Mouse (Mus musculus) left cerebral cortex, adult 9 months (tissue): ENCODE data around the gene BC049715.

Experiments
- DNase-seq, 2 experiments: peaks; one replicate each; pipeline ENCODE4 v3.0.0; 2022; ENCODE audit warnings: low spot score in 2 of 2

BC049715 gene

DNA sequence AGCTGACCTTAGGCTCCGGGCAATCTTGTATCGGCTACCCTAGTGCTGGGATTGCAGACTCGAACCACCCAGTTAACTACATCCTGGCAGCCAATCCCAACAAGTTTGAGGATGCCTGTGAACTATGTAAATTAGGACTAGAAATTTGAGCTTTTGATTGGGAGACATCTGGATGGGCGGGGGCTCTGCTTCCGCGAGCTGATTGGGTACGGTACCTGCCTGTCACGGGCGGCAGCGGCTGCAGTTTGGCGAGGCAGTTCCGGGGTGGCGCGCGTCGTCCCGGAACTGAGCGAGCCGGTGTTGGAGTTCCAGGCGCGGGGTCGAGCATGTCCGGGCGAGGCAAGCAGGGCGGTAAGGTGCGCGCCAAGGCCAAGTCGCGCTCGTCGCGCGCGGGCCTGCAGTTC is 19.4 kb upstream of the BC049715 start, which contains the start of gene H2afj:
H2afj (plus strand) TSS at position 231 of the 404 bp plus-strand sequence.
- peak; percentile 95 to 99 for DNase-seq

DNA sequence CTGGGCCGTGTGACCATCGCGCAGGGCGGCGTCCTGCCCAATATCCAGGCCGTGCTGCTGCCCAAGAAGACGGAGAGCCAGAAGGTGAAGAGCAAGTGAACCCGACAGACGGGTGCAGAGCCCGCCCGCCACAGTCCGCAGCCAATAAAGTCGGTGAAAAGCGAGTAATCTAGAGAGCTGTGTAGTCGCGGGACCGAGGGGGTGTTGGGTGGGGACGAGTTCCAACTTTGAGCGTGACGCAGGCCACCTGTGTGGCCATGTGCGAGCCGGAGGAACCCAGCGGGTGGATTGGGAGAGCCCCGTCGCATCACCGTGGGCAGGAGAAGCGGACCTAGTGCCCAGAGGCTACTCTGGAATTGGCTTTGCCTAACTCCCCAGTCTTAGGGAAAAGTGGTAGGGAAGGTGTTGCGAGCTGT is 18.8 kb upstream of the BC049715 start:
- DNase-seq, result peak in 1 of 2 experiments; percentile 59

DNA sequence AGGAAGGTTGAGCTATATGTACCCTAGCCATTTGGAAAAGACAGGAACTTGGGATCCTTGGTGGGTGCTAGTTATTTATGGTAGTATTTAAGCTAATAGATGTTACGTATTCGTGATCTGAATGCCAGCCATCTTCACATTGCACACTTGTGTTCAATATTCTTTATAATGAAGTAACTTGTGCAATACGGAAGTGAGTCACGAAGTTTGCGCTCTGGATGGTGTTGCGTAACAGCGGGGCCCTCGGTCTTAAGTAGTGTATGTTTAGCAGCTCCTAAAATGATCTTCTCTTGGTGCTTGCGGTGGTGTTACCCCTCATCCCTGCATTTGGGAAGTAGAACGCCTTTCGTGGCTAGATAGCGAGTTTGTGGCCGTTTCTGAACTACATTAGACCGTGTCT is 18.3 kb upstream of the BC049715 start:
- no peak for DNase-seq

DNA sequence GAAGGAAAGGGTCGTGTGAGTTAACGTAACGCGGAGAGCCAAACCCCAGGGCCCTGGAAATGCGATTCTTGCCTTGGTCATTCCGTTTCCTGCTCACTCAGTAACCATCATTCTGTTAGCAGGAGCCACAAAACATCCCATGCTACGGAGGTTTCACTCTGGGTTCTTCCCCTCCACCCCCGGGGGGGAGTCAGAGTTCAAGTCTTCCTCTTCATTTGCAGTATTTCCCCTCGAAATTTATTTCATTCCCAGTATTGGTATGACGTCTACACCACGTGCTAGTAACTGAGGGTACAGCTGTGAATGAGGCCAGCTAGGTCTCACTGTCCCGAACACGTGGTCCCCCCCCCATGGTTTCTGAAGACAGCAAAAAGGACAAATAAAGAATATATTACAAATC is 17.8 kb upstream of the BC049715 start:
- no peak for DNase-seq

DNA sequence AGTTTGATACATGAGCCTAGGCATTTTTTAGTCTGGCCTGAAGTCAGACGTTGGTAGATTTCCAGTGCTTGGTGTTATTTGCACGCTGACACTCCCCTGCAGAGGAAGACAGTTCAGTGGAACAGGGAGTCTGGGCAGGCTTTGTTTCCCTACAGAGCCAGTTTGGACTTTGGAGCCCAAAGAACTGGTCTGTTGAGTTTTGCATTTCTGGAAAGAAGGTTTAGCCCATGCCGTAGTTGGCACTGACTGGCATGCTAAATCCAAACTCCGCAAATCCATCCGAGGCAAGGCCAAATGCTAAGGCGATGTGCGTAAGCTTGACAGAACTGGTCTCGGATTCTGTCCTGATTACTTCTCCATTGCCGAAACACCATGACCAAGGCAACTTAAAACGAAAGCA is 16.2 kb upstream of the BC049715 start:
- DNase-seq, result no peak

DNA sequence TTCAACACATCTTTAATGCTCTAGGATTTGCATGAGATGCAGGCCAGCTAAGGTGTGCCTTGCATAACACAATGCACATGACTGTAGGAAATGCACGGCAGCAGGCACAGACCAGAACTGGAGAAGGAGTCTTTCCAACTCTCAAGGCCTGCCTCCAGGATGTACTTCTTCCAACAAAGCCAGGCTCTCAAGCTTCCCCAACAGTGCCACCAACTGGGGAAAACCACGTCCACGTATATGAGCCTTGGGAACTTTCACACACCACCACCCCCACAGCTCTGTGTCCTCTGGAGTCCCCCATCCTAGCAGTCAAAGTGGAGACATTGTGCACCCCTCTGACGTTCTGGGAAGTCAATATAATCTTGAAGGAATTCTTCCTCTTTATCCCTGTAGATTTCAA is 14.3 kb upstream of the BC049715 start:
- no peak for DNase-seq

DNA sequence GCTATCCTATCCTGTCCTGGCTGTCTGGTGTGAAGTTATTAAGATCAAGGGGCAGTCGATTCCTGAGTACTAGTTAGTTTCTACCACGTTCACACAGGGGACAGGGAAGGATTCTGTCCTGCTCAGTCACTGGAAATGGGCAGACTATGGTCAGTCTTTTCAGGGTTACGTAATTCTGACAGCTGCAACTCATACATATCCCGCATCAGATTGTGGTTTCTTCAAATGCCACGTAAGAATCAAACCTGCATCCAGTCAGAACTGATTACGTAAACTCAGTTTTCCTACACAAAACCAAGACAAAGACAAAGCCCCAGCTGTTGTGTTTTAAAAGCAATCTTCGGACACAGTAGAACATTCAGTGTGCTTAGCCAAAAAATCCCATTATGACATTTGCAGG is 12.0 kb upstream of the BC049715 start:
- DNase-seq, result no peak

DNA sequence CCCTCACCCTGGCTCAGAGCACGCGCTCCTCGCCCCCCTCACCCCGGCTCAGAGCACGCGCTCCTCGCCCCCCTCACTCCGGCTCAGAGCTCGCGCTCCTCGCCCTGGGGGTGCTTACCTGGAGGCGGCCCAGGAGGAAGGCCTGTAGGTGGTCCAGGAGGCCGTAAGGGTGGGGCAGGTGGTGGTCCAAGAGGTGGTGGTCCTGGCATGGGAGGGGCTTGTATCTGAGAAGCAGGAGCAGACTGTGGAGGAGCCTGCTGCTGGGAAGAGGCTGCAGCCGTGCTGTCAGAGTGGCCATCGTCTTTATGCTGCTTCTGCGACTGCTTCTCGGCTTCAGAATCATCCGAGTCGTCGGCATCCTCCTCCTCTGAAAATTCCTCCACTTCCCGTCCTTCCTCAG is 10.6 kb upstream of the BC049715 start:
- no peak for DNase-seq

DNA sequence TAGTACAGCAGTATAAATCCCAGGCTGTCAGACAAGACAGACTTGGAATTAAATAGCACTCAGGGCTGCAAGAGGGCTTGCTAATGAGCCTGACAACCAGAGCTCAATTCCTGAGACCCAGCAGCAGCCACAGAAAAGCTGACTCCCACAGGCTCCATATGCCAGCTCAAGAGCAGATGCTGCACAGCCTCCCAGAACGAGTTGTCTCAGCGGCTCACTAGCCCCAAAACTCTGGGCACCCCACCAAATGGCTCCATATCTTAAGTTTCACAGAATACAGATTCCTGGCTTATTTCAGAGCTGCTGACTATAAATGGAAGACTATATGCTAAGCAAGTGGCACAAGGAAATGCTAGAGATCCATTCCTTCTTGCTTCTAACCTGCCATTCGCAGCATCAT is 9.9 kb upstream of the BC049715 start:
- peak; percentile 79 to 92 for DNase-seq

DNA sequence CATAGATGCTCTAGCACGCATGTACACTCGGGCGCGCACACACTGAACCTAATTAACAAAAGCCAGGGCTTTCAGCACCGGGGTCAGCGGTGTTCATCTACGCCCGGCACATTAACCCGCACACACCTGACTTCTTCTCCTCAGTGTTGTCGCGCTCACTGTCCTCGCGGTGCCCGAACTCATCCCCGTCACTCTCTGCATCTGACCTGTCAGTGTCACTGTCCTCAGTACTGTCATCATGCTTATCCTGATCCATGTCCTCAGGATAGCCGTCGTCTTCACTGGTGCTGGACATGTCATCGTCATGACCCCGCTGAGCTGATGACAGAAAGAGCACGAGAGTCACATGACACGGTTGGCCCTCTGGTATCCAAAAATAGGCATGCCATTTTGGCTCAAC is 7.0 kb upstream of the BC049715 start:
- no peak for DNase-seq

DNA sequence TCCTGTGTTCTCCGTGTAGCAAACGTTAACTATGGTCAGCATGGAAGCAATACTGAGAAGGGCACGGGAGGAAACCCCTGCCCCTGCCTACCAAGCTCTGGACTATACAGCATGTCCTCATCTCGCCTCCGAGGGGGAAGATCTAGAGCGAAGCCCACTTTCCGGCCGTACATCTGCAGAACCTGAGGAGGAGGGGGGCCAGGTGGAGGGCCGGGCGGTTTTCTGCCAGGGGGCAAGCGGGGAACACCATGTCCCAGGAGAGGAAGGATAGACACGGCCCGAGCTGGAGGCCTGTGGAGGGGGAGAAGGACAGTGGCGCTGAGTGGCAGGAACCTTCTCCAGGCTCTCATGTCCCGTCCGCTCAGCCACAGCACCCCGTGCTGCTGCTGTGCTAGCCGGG is 6.3 kb upstream of the BC049715 start:
- no peak for DNase-seq

DNA sequence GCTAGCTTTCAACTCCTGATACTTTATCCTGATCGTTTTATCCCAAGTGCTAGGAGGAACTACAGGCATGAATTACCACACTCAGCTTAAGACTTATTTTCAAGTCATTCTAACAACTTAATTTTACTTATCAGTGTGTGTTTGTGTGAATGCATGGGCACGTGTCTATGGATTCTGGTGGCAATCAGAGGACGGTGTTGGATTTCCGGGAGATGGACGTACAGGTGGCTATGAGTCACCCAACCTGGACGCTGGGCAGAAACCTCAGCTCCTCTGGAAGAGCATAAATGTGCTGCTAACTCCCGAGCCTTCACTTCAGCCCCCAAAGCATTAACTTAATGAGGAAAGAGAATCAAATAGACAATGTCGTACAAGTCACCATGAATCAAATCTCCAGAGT is 2.4 kb upstream of the BC049715 start:
- DNase-seq, result no peak

DNA sequence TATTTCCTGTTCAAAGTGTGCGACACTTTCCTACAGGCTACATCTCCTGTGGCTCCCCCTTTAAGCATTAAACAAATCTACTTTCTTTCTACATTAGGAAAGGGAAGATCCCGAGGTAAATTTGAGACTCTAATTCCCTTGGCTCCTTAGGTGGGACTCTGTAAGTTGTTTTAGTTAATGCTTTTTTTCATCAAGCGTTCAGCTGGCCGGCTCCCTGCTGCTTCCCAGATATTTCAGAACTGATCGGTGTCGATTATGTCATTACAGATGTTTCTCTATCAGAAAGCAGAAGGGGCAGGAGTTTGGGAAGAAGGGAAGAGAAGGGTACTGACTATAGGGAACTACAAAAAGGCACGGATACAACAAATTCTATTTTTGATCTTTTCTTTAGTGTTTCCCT is 310 bp upstream of the BC049715 start:
- DNase-seq, result no peak

DNA sequence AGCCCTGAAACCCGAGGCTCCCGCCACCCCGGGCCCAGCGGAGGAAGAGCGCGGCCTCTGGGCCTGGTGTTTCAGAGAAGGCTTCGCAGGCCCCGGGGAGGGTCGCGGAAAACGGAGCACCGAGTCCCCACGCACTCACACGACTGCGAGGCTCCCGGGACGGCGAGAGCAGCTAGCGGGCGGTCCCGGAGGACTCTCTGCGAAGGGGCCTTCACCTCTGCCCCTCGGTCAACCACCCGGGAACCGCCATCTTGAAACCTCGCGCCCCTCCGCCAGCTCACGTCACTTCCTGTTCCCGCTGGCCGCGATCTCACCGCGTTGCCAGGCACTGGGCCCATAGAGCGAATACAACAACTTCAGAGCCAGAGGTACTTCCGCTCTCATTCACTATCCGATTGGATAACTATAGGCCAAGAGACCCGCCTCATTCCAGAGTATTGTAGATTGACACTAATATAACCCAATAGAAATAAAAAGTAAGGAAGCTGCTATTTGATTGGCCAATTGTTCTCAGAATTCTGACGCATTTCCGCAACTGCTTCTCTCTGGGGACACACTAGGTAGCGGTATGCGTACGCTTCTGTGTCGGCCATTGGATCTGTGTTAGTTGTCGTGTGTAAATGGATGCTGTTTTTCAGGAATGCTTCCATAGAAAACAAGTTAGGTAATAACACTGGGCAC is 595 bp downstream of the BC049715 start, which contains the start of gene Wbp11:
Wbp11 (minus strand) TSS at position 353 of the 681 bp plus-strand sequence.
- DNase-seq, result peak; percentile 98

DNA sequence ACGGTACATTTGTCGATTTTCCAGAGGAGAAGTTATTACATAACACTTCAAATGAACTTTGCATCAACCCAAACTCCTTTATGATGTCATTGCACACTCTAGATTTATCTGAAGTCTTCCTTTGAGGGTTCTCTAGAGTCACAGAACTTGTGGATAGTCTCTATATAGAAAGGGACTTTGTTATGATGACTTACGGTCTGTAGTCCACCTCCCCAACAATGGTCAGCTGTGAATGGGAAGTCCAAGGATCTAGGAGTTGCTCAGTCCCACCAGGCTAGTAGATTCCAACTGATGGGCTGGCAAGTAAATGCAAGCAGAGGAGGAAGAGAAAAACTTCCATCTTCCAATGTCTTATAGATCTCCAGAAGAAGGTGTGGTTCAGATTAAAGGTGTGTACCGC is 1.3 kb downstream of the BC049715 start:
- no peak for DNase-seq

DNA sequence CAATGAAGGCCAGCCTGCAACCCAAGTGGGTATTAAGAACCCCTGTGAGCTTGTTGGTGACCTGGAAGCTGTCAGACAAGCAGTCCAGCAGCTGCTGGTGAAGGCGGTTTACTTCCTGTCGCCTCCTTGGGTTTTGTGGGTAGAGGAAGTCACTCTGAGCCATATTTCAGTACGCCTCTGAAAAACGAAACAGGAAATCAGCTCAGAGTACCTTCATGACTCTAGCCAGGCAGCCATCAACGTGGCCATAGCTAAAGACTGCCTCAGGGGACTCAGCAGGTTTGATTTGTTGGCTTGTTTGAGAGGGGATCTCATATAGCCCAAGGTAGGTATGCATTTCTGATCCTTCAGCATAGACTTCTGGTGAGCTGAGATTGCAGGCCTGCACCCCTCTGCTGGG is 4.3 kb downstream of the BC049715 start:
- no peak for DNase-seq

DNA sequence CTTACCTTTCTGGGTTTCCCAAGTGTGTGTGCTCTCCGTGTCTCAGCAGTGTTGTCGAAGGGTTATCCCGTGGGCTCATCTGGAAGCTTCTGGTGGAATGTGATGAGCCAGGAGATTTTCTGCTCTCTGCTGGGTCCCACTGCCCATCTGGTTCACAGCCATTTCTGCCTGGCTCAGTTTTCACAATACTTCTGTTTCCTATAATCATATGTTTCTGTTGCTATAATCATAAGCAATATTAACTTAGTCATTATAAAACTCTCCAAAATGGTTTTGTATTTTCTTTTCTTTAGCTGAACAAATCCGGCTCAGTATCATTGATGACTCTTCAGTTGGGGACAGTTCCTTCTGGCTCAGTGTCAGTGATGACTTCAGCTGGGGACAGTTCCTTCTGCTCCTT is 7.9 kb downstream of the BC049715 start, which contains the start of gene Smco3:
Smco3 (minus strand) TSS at position 101 of the 400 bp plus-strand sequence.
- no peak for DNase-seq

DNA sequence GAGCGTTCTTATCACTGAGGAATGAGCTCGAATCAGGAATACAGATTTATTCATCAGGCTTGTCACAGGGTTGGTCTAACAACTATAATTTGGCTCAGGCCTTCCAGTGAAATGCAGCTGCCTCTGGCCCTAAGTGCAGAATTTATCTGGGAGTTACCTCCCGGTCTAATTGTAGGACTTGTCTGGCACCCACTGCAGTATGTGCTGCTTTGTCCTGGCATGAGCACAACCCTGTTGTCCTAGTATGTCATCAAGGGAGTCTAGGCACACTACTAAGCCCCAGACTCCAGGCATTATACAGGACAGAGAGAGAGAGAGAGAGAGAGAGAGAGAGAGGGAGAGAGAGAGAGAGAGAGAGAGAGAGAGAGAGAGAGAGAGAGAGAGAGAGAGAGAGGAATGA is 9.9 kb downstream of the BC049715 start:
- DNase-seq, result no peak

DNA sequence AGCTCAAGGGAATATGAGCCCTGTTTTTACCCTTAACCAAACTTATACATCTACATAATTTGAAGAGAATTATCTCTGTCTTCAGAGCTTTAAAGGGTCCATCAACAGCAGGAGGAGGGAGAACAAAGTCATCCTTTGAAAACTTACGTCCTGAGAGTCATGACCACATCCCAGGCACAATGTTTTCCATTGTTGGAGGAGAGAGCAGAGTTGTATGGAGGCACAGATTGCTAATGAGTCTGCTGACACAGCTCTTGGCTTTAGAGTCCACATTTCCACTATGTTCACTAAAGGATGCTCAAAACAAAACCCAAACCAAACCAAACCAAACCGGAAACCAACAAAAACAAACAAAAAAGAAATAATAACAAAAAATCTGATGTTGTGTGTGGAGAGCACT is 17.5 kb downstream of the BC049715 start:
- DNase-seq, result no peak

DNA sequence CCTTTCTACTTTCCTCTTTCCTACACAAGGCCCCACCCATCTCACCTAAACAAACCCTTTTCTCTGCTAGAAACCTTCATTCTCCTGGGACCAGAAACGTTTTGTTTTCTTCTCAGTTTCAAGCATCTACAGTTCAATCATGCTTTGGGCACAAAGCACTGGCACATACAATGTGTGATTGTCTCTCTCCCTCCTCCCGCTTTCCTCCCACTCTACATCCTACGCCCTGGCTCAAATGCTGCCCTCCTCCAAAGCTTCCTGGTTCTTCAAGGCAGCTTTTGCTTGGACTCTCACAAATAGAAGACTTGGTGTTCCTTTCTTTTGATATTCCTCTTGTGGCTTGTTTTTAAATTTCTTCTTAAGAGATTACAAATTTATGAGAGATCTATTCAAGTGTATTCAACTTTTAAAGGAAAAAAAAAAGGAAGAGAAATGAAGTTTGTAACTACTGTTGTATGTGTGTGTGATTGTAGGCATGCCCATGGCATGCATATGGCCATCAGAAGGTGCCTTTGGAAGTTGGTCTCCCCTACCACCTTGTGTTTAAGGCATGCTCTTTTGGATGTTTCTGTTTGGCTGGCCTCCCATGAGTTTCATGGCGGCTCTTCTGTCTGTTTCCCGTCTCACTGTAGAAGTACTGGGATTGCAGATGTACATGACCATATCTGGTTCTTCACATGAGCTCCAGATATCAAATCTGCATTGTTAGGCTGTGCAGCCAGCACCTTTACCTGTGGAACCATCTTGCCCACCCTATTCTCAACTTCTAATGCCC is 18.5 kb downstream of the BC049715 start:
- DNase-seq, result no peak

DNA sequence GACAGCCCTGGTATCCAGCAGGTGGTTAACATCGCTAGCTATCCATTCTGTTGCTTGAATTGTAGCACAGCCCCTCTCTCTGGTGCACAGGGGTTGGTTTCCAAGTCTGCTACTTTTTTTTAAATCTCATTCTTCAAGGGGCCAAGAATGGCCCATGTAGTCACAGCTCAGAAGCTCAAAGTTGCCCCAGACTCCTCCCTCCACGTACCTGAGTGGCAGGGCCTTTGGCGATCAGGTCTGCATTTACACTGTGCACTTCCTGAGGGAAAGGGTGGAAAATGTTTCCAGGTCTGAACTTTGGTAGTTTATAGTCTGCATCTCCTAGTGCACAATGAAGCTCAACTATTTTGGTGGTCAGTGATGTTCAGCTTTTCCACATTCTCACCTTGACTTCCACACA is 19.8 kb downstream of the BC049715 start:
- no peak for DNase-seq

DNA sequence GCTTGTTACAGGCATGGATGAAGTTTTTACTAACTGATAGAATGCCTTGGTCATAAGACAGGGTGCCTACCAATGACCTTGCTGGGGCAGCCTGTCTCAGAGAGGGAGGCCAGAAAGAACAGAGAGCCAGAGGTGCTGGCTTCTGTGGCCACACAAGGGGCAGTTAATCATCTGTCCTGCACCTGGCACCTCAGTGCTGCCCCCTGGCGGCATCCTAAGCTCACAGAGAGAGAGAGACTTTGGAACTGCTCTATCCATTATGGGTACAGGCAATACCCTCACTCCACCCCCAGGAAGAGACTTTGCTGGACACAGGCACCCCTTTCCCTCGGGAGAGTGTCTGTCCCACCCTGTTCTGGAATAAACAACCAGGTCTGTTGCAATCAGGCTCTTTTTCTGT is 20.4 kb downstream of the BC049715 start:
- peak in 1 of 2 experiments; percentile 49 for DNase-seq

DNA sequence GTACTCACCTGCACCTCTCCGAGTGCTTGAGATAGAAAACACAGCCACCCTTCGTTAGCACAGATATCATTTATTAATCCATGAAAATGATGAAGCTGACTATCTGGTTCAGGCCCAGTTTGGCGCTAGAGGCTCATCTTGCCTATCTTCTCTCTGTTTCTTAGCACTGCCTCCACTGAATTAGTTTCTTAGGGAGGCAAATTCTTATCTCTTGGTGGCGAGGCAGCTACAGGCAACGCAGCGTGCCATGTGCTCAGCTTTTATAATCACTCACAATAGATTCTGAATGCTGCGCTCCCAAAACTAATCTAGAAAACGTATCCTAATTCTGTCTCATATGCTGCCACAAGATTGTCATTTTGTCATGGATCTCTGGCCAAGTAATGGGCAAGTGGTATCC is 21.0 kb downstream of the BC049715 start:
- no peak for DNase-seq
